Mouse (Mus musculus) cerebellum, adult 11-12 months (tissue): ENCODE data around the gene Nrxn3.

ENCODE experiments used
- DNase-seq: peaks from one replicate; pipeline ENCODE4 v3.0.0; 2022

Gene Nrxn3

GRCm38 (mm10) chr12:89554740-89555430 is 832.2 kb downstream of the Nrxn3 start:
- DNase-seq, result peak; percentile 48

GRCm38 (mm10) chr12:89558921-89559320 is 836.2 kb downstream of the Nrxn3 start:
- no peak for DNase-seq

- DNase-seq, result no peak
Observed at GRCm38 (mm10) chr12:89561989-89562565, 839.4 kb downstream of the Nrxn3 start.

GRCm38 (mm10) chr12:89568723-89569377 is 846.2 kb downstream of the Nrxn3 start:
- no peak for DNase-seq

- no peak for DNase-seq
Observed at GRCm38 (mm10) chr12:89592459-89592858, 869.8 kb downstream of the Nrxn3 start.

GRCm38 (mm10) chr12:89613670-89614069 is 891.0 kb downstream of the Nrxn3 start:
- no peak for DNase-seq

GRCm38 (mm10) chr12:89625746-89626145 is 903.1 kb downstream of the Nrxn3 start:
- peak; percentile 37 for DNase-seq

- DNase-seq, result no peak
Observed at GRCm38 (mm10) chr12:89640046-89640445, 917.4 kb downstream of the Nrxn3 start.

- no peak for DNase-seq
Observed at GRCm38 (mm10) chr12:89641460-89641859, 918.8 kb downstream of the Nrxn3 start.

- no peak for DNase-seq
Observed at GRCm38 (mm10) chr12:89653211-89653610, 930.5 kb downstream of the Nrxn3 start.

GRCm38 (mm10) chr12:89661219-89661618 is 938.5 kb downstream of the Nrxn3 start:
- DNase-seq, result no peak

- DNase-seq, result no peak
Observed at GRCm38 (mm10) chr12:89668856-89669255, 946.2 kb downstream of the Nrxn3 start.

GRCm38 (mm10) chr12:89672819-89673218 is 950.1 kb downstream of the Nrxn3 start:
- DNase-seq, result no peak

GRCm38 (mm10) chr12:89685633-89686032 is 963.0 kb downstream of the Nrxn3 start:
- DNase-seq, result no peak

GRCm38 (mm10) chr12:89689086-89689485 is 966.4 kb downstream of the Nrxn3 start:
- peak; percentile 44 for DNase-seq

- DNase-seq, result no peak
Observed at GRCm38 (mm10) chr12:89699469-89699868, 976.8 kb downstream of the Nrxn3 start.

GRCm38 (mm10) chr12:89700937-89701458 is 978.3 kb downstream of the Nrxn3 start:
- peak; percentile 52 for DNase-seq

- DNase-seq, result peak; percentile 91
Observed at GRCm38 (mm10) chr12:89702931-89703330, 980.3 kb downstream of the Nrxn3 start.

- DNase-seq, result peak; percentile 36
Observed at GRCm38 (mm10) chr12:89707913-89708312, 985.2 kb downstream of the Nrxn3 start.

GRCm38 (mm10) chr12:89710459-89710858 is 987.8 kb downstream of the Nrxn3 start:
- DNase-seq, result peak; percentile 38

GRCm38 (mm10) chr12:89711791-89712190 is 989.1 kb downstream of the Nrxn3 start:
- no peak for DNase-seq

GRCm38 (mm10) chr12:89719194-89720080 is 996.8 kb downstream of the Nrxn3 start:
- DNase-seq, result no peak

GRCm38 (mm10) chr12:89720945-89721344 is 998.3 kb downstream of the Nrxn3 start:
- no peak for DNase-seq
